Mouse (Mus musculus): ENCODE data around the gene Pus10. TPM values are rescaled to one million over a fixed set of nuclear protein-coding genes. Genes with fewer than 3 reads are reported as not detected.

Gene Pus10
- 10 to 100 TPM; 17.4 to 27.4 (median 19.6) TPM for total RNA-seq (2022)

GRCm38 (mm10) chr11:23665311-23665786 lies at the start of gene Pus10:
Gene Pus10, plus strand, starts transcription at chr11:23665674.
- peak; percentile 56 for DNase-seq

- no peak for DNase-seq
Measured at GRCm38 (mm10) chr11:23618995-23619394, 46.5 kb upstream of the Pus10 start.

- no peak for DNase-seq
Measured at GRCm38 (mm10) chr11:23630664-23631063, 34.8 kb upstream of the Pus10 start.

- peak; percentile 73 for DNase-seq
Measured at GRCm38 (mm10) chr11:23632945-23633878, 32.3 kb upstream of the Pus10 start, which contains the start of gene 0610010F05Rik. Gene 0610010F05Rik, minus strand, starts transcription at chr11:23633639.

- no peak for DNase-seq
Measured at GRCm38 (mm10) chr11:23633879-23634215, 31.6 kb upstream of the Pus10 start.

- no peak for DNase-seq
Measured at GRCm38 (mm10) chr11:23634573-23634972, 30.9 kb upstream of the Pus10 start.

GRCm38 (mm10) chr11:23647431-23647830 lies 18.0 kb upstream of the Pus10 start:
- no peak for DNase-seq

- no peak for DNase-seq
Measured at GRCm38 (mm10) chr11:23647835-23648234, 17.6 kb upstream of the Pus10 start.

- DNase-seq = no peak
Measured at GRCm38 (mm10) chr11:23653666-23654065, 11.8 kb upstream of the Pus10 start.

- DNase-seq = peak; percentile 28
Measured at GRCm38 (mm10) chr11:23657791-23658190, 7.7 kb upstream of the Pus10 start.

- DNase-seq = no peak
Measured at GRCm38 (mm10) chr11:23664232-23664631, 1.2 kb upstream of the Pus10 start.

- peak; percentile 90 for DNase-seq
Measured at GRCm38 (mm10) chr11:23665798-23666501, 476 bp downstream of the Pus10 start, which contains the start of gene Pex13. Gene Pex13, minus strand, starts transcription at chr11:23665959.

- DNase-seq = no peak
Measured at GRCm38 (mm10) chr11:23666526-23666925, 1.1 kb downstream of the Pus10 start.

- no peak for DNase-seq
Measured at GRCm38 (mm10) chr11:23667128-23667527, 1.7 kb downstream of the Pus10 start.

- DNase-seq = no peak
Measured at GRCm38 (mm10) chr11:23672256-23672749, 6.8 kb downstream of the Pus10 start.

- DNase-seq = no peak
Measured at GRCm38 (mm10) chr11:23676100-23676499, 10.6 kb downstream of the Pus10 start.

- no peak for DNase-seq
Measured at GRCm38 (mm10) chr11:23679044-23679642, 13.7 kb downstream of the Pus10 start.

GRCm38 (mm10) chr11:23680435-23680950 lies 15.0 kb downstream of the Pus10 start:
- no peak for DNase-seq

- no peak for DNase-seq
Measured at GRCm38 (mm10) chr11:23682561-23682960, 17.1 kb downstream of the Pus10 start.

GRCm38 (mm10) chr11:23686671-23687070 lies 21.2 kb downstream of the Pus10 start:
- DNase-seq = no peak

GRCm38 (mm10) chr11:23688060-23688459 lies 22.6 kb downstream of the Pus10 start:
- no peak for DNase-seq

GRCm38 (mm10) chr11:23693286-23693685 lies 27.8 kb downstream of the Pus10 start:
- DNase-seq = no peak

Data from adrenal gland, adult 8-10 months (tissue).